Mouse (Mus musculus) hindbrain, embryonic 11.5 days (tissue): ENCODE data around the gene Fbxo27. TPM values are rescaled to one million over a fixed set of nuclear protein-coding genes. Genes with fewer than 3 reads are reported as not detected.

Experiments
- polyA plus RNA-seq: library from polyadenylated mRNA; unstranded; fragments of >200 nt; fragmentation: Nextera tagmentation; extraction: Ambion mirVana; gene quantifications from 2 replicates; pipeline ENCODE4 v1.2.1, GENCODE M21; 2014

The Fbxo27 gene
- polyA plus RNA-seq, 1 experiment from 2014 or later: 5.5 TPM

Other genes starting within 250 kb of the Fbxo27 start
- gene Lrfn1, start 240.9 kb upstream of the Fbxo27 start, polyA plus RNA-seq: 5.8 and 6.6 TPM in 2 replicates
- not detected in 2 replicates for gene Ifnl2, start 182.4 kb upstream of the Fbxo27 start, polyA plus RNA-seq
- gene Ifnl3, start 170.0 kb upstream of the Fbxo27 start, polyA plus RNA-seq: not detected in 2 replicates
- not detected in 2 replicates for gene Sycn, start 152.0 kb upstream of the Fbxo27 start, polyA plus RNA-seq
- not detected in 2 replicates for gene Nccrp1, start 145.6 kb upstream of the Fbxo27 start, polyA plus RNA-seq
- 25.3 and 27.4 TPM in 2 replicates for gene Samd4b, start 94.7 kb upstream of the Fbxo27 start, polyA plus RNA-seq
- gene Pak4, start 94.7 kb upstream of the Fbxo27 start, polyA plus RNA-seq: 30.5 and 32.6 TPM in 2 replicates
- not detected in 2 replicates for gene Acp7, start 61.5 kb upstream of the Fbxo27 start, polyA plus RNA-seq
- gene Fbxo17, start 24.0 kb downstream of the Fbxo27 start, polyA plus RNA-seq: 8.5 and 9.4 TPM in 2 replicates
- gene Mrps12, start 49.0 kb downstream of the Fbxo27 start, polyA plus RNA-seq: 131 and 132 TPM in 2 replicates
- 27.2 and 27.7 TPM in 2 replicates for gene Sars2, start 49.1 kb downstream of the Fbxo27 start, polyA plus RNA-seq
- gene Ccer2, start 63.3 kb downstream of the Fbxo27 start, polyA plus RNA-seq: 0.97 and 1.2 TPM in 2 replicates
- 79.1 and 80.3 TPM in 2 replicates for gene Sirt2, start 73.9 kb downstream of the Fbxo27 start, polyA plus RNA-seq
- 42.0 and 43.7 TPM in 2 replicates for gene Nfkbib, start 74.7 kb downstream of the Fbxo27 start, polyA plus RNA-seq
- 2.5 and 2.7 TPM in 2 replicates for gene Rinl, start 96.1 kb downstream of the Fbxo27 start, polyA plus RNA-seq
- gene Hnrnpl, start 115.7 kb downstream of the Fbxo27 start, polyA plus RNA-seq: 306 and 312 TPM in 2 replicates
- 83.8 and 84.2 TPM in 2 replicates for gene Ech1, start 132.4 kb downstream of the Fbxo27 start, polyA plus RNA-seq
- 2.1 and 2.5 TPM in 2 replicates for gene Lgals4, start 141.0 kb downstream of the Fbxo27 start, polyA plus RNA-seq
- gene Lgals7, start 171.0 kb downstream of the Fbxo27 start, polyA plus RNA-seq: 1.7 and 2.7 TPM in 2 replicates
- gene Capn12, start 188.6 kb downstream of the Fbxo27 start, polyA plus RNA-seq: 0.21 and 0.29 TPM in 2 replicates